Mouse (Mus musculus) brain, embryonic 14.5 days (tissue): ENCODE results near the gene Zbtb9.

Experiments
- CTCF ChIP-seq: fragments of 200-500 bp; IDR thresholded peaks from 2 replicates; pipeline ENCODE4 v1.5.1; 2012; ENCODE audit warnings: inconsistent platforms, mild to moderate bottlenecking, moderate library complexity, borderline replicate concordance; ENCODE audit not compliant: insufficient read depth, insufficient read length; ENCODE audit errors: extremely low read depth
- POLR2A ChIP-seq: fragments of 200-500 bp; IDR thresholded peaks from 2 replicates; pipeline ENCODE4 v1.6.1; 2012; ENCODE audit warnings: mild to moderate bottlenecking, inconsistent platforms, borderline replicate concordance; ENCODE audit not compliant: poor library complexity, insufficient read depth, insufficient read length, severe bottlenecking; ENCODE audit errors: extremely low read depth

GRCm38 (mm10) chr17:27038335-27039050, 65.5 kb downstream of the Zbtb9 start:
- TF ChIP-seq POLR2A (no peak), CTCF (no peak)
